9 mouse cellular contexts compared by ENCODE assay signal in the genomic region with DNA sequence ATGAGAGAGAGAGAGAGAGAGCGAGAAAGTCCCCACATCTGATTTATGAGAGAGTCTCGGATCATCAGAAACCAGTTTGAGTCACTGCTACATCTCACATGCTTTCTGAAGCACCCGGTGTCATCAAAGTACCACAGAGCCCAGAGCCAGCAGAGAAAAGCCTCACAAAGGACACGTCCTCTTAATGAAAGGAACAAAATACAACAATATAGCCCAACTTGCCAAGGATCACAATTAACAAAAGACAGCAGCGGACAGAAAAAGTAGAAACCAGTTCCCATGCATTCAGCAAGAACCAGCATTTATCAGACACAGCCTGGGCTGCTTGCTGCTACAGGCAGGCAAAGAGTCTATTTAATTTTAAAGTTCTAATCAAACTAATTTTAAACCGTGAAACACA.
A peak's percentile ranks its signal among the peaks of the same experiment; 100 is the strongest.
DNase-seq lines count a peak whose midpoint lies in the region; ATAC-seq and TF ChIP-seq lines count a peak whose summit lies in the region.
"Had no signal": no experiment of that assay in that cellular context is flagged by ENCODE, and none has a peak within 500 bp of the region (broad histone marks: within the 10 kb centered on the region; RNA-seq: fewer than 3 reads in every experiment).

No protein-coding gene starts in this region.

- no peak for DNase-seq in kidney, adult 9 months
- DNase-seq in cerebellum, postnatal 14 days, result peak; percentile 20 to 45
- DNase-seq in hindbrain, embryonic 14.5 days (ENCODE audit: low spot score), result peak; percentile 34
- DNase-seq in midbrain, postnatal 0 days (ENCODE audit: low spot score), result peak; percentile 34
- no peak for DNase-seq in layer of hippocampus, adult 9-11 months
- no peak for DNase-seq in right cerebral cortex, postnatal 36 days (ENCODE audit: low spot score in 2 of 2)
- no peak for DNase-seq in layer of hippocampus, postnatal 36 days

- no peak for ATAC-seq in kidney, embryonic 15.5 days (replicated peaks; ENCODE audit: low FRiP score)
- no peak for ATAC-seq in hindbrain, embryonic 14.5 days (ENCODE audit: low FRiP score)
- ATAC-seq in midbrain, postnatal 0 days (ENCODE audit: low FRiP score), result no peak
- ATAC-seq: Patski had no signal

- peak overlapping the region; percentile 77 for H3K4me2 ChIP-seq in kidney, embryonic 15.5 days
- peak overlapping the region; percentile 97 for H3K4me2 ChIP-seq in hindbrain, embryonic 14.5 days (replicated peaks)
- peak overlapping the region; percentile 97 for H3K4me2 ChIP-seq in midbrain, postnatal 0 days (ENCODE audit: low read depth, low read length, poor library complexity, severe bottlenecking)

- H3K4me1 ChIP-seq in kidney, embryonic 15.5 days, result peaks cover 55% of the 10 kb centered on the region
- peaks cover 38% of the 10 kb centered on the region for H3K4me1 ChIP-seq in hindbrain, embryonic 14.5 days (replicated peaks; ENCODE audit: control insufficient read depth, insufficient read depth, low read length)
- H3K4me1 ChIP-seq in midbrain, postnatal 0 days (ENCODE audit: insufficient read depth, low read length), result peaks cover 14% of the 10 kb centered on the region; the same call in 1 of the 2 replicates

- no peak overlapping the region for H3K9ac ChIP-seq in kidney, embryonic 15.5 days
- peak overlapping the region; percentile 81 for H3K9ac ChIP-seq in hindbrain, embryonic 14.5 days
- H3K9ac ChIP-seq in midbrain, postnatal 0 days (replicated peaks; ENCODE audit: low read length, poor library complexity, severe bottlenecking), result peak overlapping the region; percentile 59

- H3K9me3 ChIP-seq in kidney, embryonic 15.5 days (replicated peaks), result no peaks in the 10 kb centered on the region
- no peaks in the 10 kb centered on the region for H3K9me3 ChIP-seq in hindbrain, embryonic 14.5 days (ENCODE audit: control insufficient read depth, low read length)
- H3K9me3 ChIP-seq in midbrain, postnatal 0 days (ENCODE audit: low read length), result no peaks in the 10 kb centered on the region

- no peaks in the 10 kb centered on the region for H3K27me3 ChIP-seq in kidney, embryonic 15.5 days
- H3K27me3 ChIP-seq in hindbrain, embryonic 14.5 days (ENCODE audit: control insufficient read depth, insufficient read depth, low read length), result no peaks in the 10 kb centered on the region
- H3K27me3 ChIP-seq in midbrain, postnatal 0 days (ENCODE audit: insufficient read depth, low read length), result no peaks in the 10 kb centered on the region
- H3K27me3 ChIP-seq: Patski had no signal

- TF ChIP-seq CTCF in midbrain, postnatal 0 days (IDR thresholded peaks at IDR 0.05), result no peak

- H3K4me3 ChIP-seq in kidney, embryonic 15.5 days (replicated peaks), result peak overlapping the region; percentile 66
- H3K4me3 ChIP-seq in hindbrain, embryonic 14.5 days (replicated peaks; ENCODE audit: low read length), result peak overlapping the region; percentile 58
- peak overlapping the region; percentile 64 for H3K4me3 ChIP-seq in midbrain, postnatal 0 days (ENCODE audit: low read depth, low read length)

- WGBS in kidney, embryonic 15.5 days, result 34% methylated on average over 6 of the region's 6 CpGs
- 16% methylated on average over 6 of the region's 6 CpGs for WGBS in hindbrain, embryonic 14.5 days
- WGBS in midbrain, postnatal 0 days, result 14% methylated on average over 6 of the region's 6 CpGs

- H3K36me3 ChIP-seq in kidney, embryonic 15.5 days, result peaks cover 27% of the 10 kb centered on the region
- H3K36me3 ChIP-seq in hindbrain, embryonic 14.5 days (replicated peaks; ENCODE audit: control insufficient read depth, insufficient read depth), result peaks cover 25% of the 10 kb centered on the region
- peaks cover 20% of the 10 kb centered on the region for H3K36me3 ChIP-seq in midbrain, postnatal 0 days (ENCODE audit: insufficient read depth, low read length)

- peak overlapping the region; percentile 41 for H3K27ac ChIP-seq in kidney, embryonic 15.5 days
- H3K27ac ChIP-seq in hindbrain, embryonic 14.5 days, result peak overlapping the region; percentile 92
- peak overlapping the region; percentile 48 for H3K27ac ChIP-seq in midbrain, postnatal 0 days (ENCODE audit: low read depth, low read length)

Comparison
In these comparisons a context has a peak if more than half of its experiments do, and no peak if none do; other contexts are left out.
1. H3K27ac ChIP-seq: peak in every context shown above with its lines; median percentile 92 in hindbrain, embryonic 14.5 days; 48 in midbrain, postnatal 0 days; 41 in kidney, embryonic 15.5 days.
2. DNase-seq: peak in cerebellum, postnatal 14 days (2 of 2), hindbrain, embryonic 14.5 days (single experiment) and midbrain, postnatal 0 days (single experiment); none in kidney, adult 9 months (single experiment), layer of hippocampus, adult 9-11 months (single experiment), right cerebral cortex, postnatal 36 days (0 of 2) and layer of hippocampus, postnatal 36 days (0 of 2).
3. Peak in every context shown above with its lines, with median percentiles within 50 percentile points of each other: H3K4me2 ChIP-seq and H3K4me3 ChIP-seq.